Mouse (Mus musculus) midbrain, embryonic 11.5 days (tissue): ENCODE results near the gene Slc25a44. TPM values are rescaled to one million over a fixed set of nuclear protein-coding genes. Genes with fewer than 3 reads are reported as not detected.

Experiments
- ATAC-seq: fragments of 200-750 bp; cut with Nextera tagmentation; 2 replicates; pipeline ENCODE4 v1.8.0; 2017; ENCODE audit warnings: moderate TSS enrichment, moderate library complexity; ENCODE audit not compliant: low FRiP score
- DNase-seq: peaks from one replicate; pipeline ENCODE4 v3.0.0; 2015; ENCODE audit warnings: low spot score; ENCODE audit errors: missing footprints
- H3K27ac ChIP-seq: fragments of 300-500 bp; sonication (generic); 2 replicates; pipeline ENCODE4 v1.5.1; 2014; ENCODE audit warnings: low read depth, low read length
- H3K27me3 ChIP-seq: fragments of 300-500 bp; sonication (generic); 2 replicates; pipeline ENCODE4 v1.6.1; 2014; ENCODE audit warnings: mild to moderate bottlenecking, low read length, moderate library complexity, mixed read lengths; ENCODE audit not compliant: control insufficient read depth, insufficient read depth
- H3K36me3 ChIP-seq: fragments of 300-500 bp; sonication (generic); 2 replicates; pipeline ENCODE4 v1.6.1; 2014; ENCODE audit warnings: mild to moderate bottlenecking, low read length, moderate library complexity, mixed read lengths; ENCODE audit not compliant: control insufficient read depth, insufficient read depth
- H3K4me1 ChIP-seq: fragments of 300-500 bp; sonication (generic); 2 replicates; pipeline ENCODE4 v1.6.1; 2014; ENCODE audit warnings: low read length; ENCODE audit not compliant: control insufficient read depth, insufficient read depth
- H3K4me2 ChIP-seq: fragments of 300-500 bp; sonication (generic); 2 replicates; pipeline ENCODE4 v1.6.1; 2014; ENCODE audit warnings: mild to moderate bottlenecking, moderate library complexity
- H3K4me3 ChIP-seq: fragments of 300-500 bp; sonication (generic); 2 replicates; pipeline ENCODE4 v1.5.1; 2014; ENCODE audit warnings: low read depth, low read length
- H3K9ac ChIP-seq: fragments of 300-500 bp; sonication (generic); 2 replicates; pipeline ENCODE4 v1.6.1; 2014; ENCODE audit warnings: low read length
- H3K9me3 ChIP-seq: fragments of 300-500 bp; sonication (generic); 2 replicates; pipeline ENCODE4 v1.6.1; 2016; ENCODE audit warnings: low read length; ENCODE audit not compliant: control insufficient read depth
- WGBS: fragments of 180-500 bp; shearing (Covaris S2); extraction: QIAGEN DNeasy Blood & Tissue Kit; methylation state at CpG from one replicate; pipeline ENCODE4 v1.1.7; 2014; 5-methylcytosine and 5-hydroxymethylcytosine counted together
- polyA plus RNA-seq: library from polyadenylated mRNA; unstranded; fragments of >200 nt; fragmentation: Nextera tagmentation; extraction: Ambion mirVana; gene quantifications from 2 replicates; pipeline ENCODE4 v1.2.1, GENCODE M21; 2014

Slc25a44 gene
- polyA plus RNA-seq, 1 experiment from 2014 or later = 20.8 TPM

- no peak within 1 kb of the TSS for H3K9ac ChIP-seq
- DNase-seq (peak; percentile 80), ATAC-seq (no peak)
- H3K4me3 ChIP-seq = no peak within 1 kb of the TSS
- no peak within 1 kb of the TSS for H3K4me2 ChIP-seq
- 0 out of 2 replicates have a peak, but pooled peaks cover 2% of the 10 kb centered on the region for H3K27me3 ChIP-seq
- H3K36me3 ChIP-seq = no peaks in the 10 kb centered on the region
- WGBS = 47% methylated on average over 12 of the region's 12 CpGs
- H3K9me3 ChIP-seq = no peaks in the 10 kb centered on the region
- H3K4me1 ChIP-seq = peaks cover 14% of the 10 kb centered on the region
- H3K27ac ChIP-seq = no peak within 1 kb of the TSS
Observed at GRCm38 (mm10) chr3:88460983-88461696, 36.2 kb upstream of the Slc25a44 start, which contains the start of gene Sema4a. Gene Sema4a (minus strand): TSS chr3:88461182.

GRCm38 (mm10) chr3:88460029-88460428 is 35.1 kb upstream of the Slc25a44 start:
- Histone ChIP-seq H3K36me3 (no peaks in the 10 kb centered on the region), H3K4me1 (peaks cover 14% of the 10 kb centered on the region), H3K27ac (no peak overlapping the region), H3K4me2 (no peak overlapping the region), H3K4me3 (no peak overlapping the region), H3K27me3 (0 out of 2 replicates have a peak, but pooled peaks cover 2% of the 10 kb centered on the region), H3K9me3 (no peaks in the 10 kb centered on the region), H3K9ac (no peak overlapping the region)
- peak; percentile 72 for DNase-seq
- no peak for ATAC-seq
- WGBS = 89% methylated on average over 5 of the region's 5 CpGs

GRCm38 (mm10) chr3:88458778-88459219 is 33.9 kb upstream of the Slc25a44 start:
- WGBS = under 1% methylated on average over 14 of the region's 14 CpGs
- DNase-seq = peak; percentile 92
- Histone ChIP-seq H3K4me1 (peaks cover 14% of the 10 kb centered on the region), H3K4me2 (peak overlapping the region; percentile 57), H3K9me3 (no peaks in the 10 kb centered on the region), H3K9ac (peak overlapping the region; percentile 62), H3K27me3 (0 out of 2 replicates have a peak, but pooled peaks cover 2% of the 10 kb centered on the region), H3K36me3 (no peaks in the 10 kb centered on the region), H3K4me3 (peak overlapping the region; percentile 38), H3K27ac (no peak overlapping the region; the same call in 1 of the 2 replicates)
- peak; percentile 80 for ATAC-seq

DNA sequence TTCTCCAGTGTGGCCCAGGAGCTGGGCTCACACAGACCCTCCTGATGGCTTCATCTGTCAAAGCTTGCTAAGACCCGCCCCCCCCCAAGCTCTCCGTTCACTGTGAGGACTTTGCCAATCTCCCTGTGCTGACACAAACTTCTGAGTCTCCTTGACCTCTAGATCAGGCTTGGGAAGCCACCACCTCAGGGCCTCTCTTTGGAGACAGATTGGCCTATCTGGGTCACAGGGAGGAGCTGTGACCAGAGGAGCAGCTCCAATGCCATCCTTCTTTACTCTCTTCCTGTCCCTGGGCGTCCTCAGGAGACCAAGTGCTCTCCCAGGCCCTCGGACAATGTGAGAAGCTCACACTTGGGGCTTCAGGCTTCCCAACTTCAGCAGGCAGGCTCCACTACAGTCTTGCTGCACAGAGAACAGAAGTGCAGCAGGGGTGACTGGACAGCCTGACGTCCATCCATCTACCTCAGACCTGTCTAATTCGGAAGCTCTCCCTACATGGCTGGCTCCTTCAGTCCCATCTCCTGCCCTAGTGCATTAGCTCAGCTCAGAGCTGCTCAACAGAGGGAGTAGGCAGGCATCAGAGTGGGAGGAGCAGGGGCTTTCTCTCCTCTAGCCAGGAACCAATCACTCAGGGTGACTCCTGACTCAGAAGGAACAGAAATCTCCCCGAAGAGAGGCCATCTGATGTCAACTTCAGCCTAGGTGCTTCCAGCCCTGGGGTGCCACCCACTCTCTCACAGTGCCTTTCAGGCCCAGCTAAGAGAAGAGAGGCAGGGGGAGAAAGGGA is 32.0 kb upstream of the Slc25a44 start:
- Histone ChIP-seq H3K4me3 (no peak overlapping the region), H3K9me3 (no peaks in the 10 kb centered on the region), H3K4me2 (no peak overlapping the region), H3K27ac (no peak overlapping the region), H3K4me1 (peaks cover 14% of the 10 kb centered on the region), H3K36me3 (no peaks in the 10 kb centered on the region), H3K9ac (no peak overlapping the region; the same call in 1 of the 2 replicates), H3K27me3 (0 out of 2 replicates have a peak, but pooled peaks cover 2% of the 10 kb centered on the region)
- WGBS = 70% methylated on average over 7 of the region's 7 CpGs
- no peak for ATAC-seq
- peak; percentile 53 for DNase-seq

DNA sequence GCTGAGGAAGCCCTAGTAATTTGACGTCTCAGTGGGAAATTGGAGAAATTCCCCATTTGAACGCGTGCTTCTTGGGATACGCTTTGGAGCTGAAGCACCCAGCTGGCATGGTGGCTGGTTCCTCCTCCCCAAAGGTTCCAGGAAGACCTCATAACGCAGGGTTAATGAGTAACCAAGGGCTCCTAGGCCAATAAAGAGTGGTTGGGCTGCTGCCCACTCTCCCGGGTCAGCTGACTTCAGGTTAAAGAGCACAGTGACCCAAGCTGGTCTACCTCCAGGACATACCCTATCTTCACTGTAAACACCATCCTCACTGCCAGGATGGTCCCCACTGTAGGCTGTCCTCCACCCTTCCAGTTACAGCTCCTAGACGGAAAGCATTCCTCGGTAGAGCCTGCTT is 31.4 kb upstream of the Slc25a44 start:
- WGBS = 91% methylated on average over 8 of the region's 8 CpGs
- DNase-seq = no peak
- H3K27me3 ChIP-seq = 0 out of 2 replicates have a peak, but pooled peaks cover 2% of the 10 kb centered on the region

GRCm38 (mm10) chr3:88455588-88456264 is 30.8 kb upstream of the Slc25a44 start:
- Histone ChIP-seq H3K4me1 (peaks cover 14% of the 10 kb centered on the region), H3K9ac (no peak overlapping the region), H3K4me3 (no peak overlapping the region), H3K27me3 (no peaks in the 10 kb centered on the region), H3K4me2 (no peak overlapping the region), H3K36me3 (no peaks in the 10 kb centered on the region), H3K9me3 (no peaks in the 10 kb centered on the region), H3K27ac (no peak overlapping the region)
- DNase-seq (peak; percentile 68), ATAC-seq (no peak)
- WGBS = 76% methylated on average over 18 of the region's 18 CpGs

More for the DNA sequence above, 31.4 kb upstream of the Slc25a44 start:
- Histone ChIP-seq H3K4me2 (no peak overlapping the region), H3K9me3 (no peaks in the 10 kb centered on the region), H3K4me1 (peaks cover 14% of the 10 kb centered on the region), H3K9ac (no peak overlapping the region), H3K27ac (no peak overlapping the region), H3K36me3 (no peaks in the 10 kb centered on the region), H3K4me3 (no peak overlapping the region)
- no peak for ATAC-seq

DNA sequence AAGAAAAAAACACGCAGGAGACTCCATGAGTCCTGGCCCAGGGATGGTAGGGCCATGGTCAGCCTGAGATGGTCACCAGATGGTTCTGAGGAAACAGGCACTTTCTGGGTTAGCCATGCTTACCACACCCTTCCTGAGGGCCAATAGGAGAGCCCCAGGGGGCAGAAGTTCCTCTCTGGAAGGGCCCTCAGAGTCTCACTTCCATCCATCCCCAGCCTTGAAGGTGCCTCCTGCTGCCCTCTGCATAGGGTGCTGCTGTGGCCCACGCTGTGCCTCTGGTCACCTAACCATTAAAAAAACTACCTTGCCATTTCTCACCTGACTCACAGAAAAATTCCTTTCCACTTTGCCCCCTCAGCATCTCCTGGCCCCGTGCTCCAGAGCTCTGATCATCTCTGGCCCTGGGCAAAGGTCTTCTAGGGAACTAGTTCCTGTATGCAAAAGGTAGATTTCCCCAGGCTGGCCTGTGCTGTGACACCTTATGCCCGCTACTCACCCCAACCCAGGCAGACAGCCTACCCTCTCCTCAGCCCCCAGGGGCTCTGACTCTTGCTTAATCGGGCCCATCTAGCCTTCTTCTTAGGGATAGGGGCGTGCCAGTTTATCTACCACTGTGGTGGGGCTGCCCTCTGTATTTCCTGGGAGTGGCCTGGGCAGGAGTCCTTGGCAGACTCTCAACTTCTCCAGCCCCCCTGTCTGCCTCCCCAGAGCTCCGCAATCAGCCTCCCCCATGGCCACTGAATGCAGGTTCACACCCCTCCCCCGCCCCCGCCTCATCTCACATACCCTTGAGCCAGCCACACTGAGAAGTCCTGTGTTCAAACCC is 30.0 kb upstream of the Slc25a44 start:
- DNase-seq (no peak), ATAC-seq (no peak)
- H3K9ac ChIP-seq = no peak overlapping the region
- H3K27me3 ChIP-seq = no peaks in the 10 kb centered on the region
- no peaks in the 10 kb centered on the region for H3K9me3 ChIP-seq
- 64% methylated on average over 9 of the region's 9 CpGs for WGBS
- H3K4me1 ChIP-seq = peaks cover 15% of the 10 kb centered on the region
- H3K4me3 ChIP-seq = no peak overlapping the region
- H3K27ac ChIP-seq = no peak overlapping the region
- no peaks in the 10 kb centered on the region for H3K36me3 ChIP-seq
- H3K4me2 ChIP-seq = no peak overlapping the region

DNA sequence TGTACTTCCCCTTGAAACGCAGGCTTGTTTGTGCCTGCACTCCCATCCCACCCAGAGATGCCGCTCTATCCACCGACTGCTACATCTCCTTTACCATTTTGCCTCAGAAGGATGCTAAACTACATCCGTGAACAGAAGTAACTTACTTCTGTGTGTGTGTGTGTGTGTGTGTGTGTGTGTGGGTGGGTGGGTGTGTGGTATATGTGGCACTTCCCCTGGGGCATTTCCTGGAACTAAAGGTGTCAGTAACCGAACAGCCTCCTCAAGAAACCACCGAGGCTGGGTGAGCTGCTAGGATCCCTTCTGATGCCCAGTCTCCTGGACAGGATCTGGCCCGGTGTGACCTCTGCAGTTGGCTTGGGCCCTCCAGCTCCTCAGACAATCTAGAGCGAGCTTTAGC is 29.0 kb upstream of the Slc25a44 start:
- Histone ChIP-seq H3K27ac (no peak overlapping the region), H3K36me3 (no peaks in the 10 kb centered on the region), H3K4me2 (no peak overlapping the region), H3K9me3 (no peaks in the 10 kb centered on the region), H3K9ac (no peak overlapping the region), H3K4me3 (no peak overlapping the region), H3K4me1 (peaks cover 20% of the 10 kb centered on the region), H3K27me3 (no peaks in the 10 kb centered on the region)
- ATAC-seq = no peak
- no peak for DNase-seq
- WGBS = 83% methylated on average over 8 of the region's 8 CpGs
